Mouse (Mus musculus) bone marrow macrophage, adult 2 months (primary cell): ENCODE results near the gene 1700113H08Rik.

Experiments
- CTCF ChIP-seq: IDR thresholded peaks from 2 replicates; pipeline ENCODE4 v1.5.1; 2012; ENCODE audit warnings: low read depth, mild to moderate bottlenecking, low read length, moderate library complexity
- POLR2A ChIP-seq: IDR thresholded peaks from 2 replicates; pipeline ENCODE4 v1.6.1; 2012; ENCODE audit warnings: mild to moderate bottlenecking, low read depth, low read length, borderline replicate concordance

GRCm38 (mm10) chr10:87126186-87126824 lies 68.5 kb downstream of the 1700113H08Rik start:
- TF ChIP-seq CTCF (no peak), POLR2A (no peak)
